Mouse (Mus musculus) c-Kit-positive CD71-positive TER-119-positive erythroid progenitor cells, embryonic 14.5 days (primary cell): ENCODE data around the gene Bloc1s2.
A peak's percentile ranks its signal among the peaks of the same experiment; 100 is the strongest.

Experiments used
- DNase-seq: peaks from one replicate; pipeline ENCODE4 v3.0.0-alpha.2; 2013; ENCODE audit warnings: low spot score

The Bloc1s2 gene

GRCm38 (mm10) chr19:44145702-44146567 lies at the start of gene Bloc1s2:
Bloc1s2 (minus strand) TSS chr19:44146446.
- peak; percentile 80 for DNase-seq

- peak; percentile 50 for DNase-seq
Measured at GRCm38 (mm10) chr19:44195138-44195537, 48.9 kb upstream of the Bloc1s2 start.

- no peak for DNase-seq
Measured at GRCm38 (mm10) chr19:44193906-44194305, 47.7 kb upstream of the Bloc1s2 start.

- DNase-seq: no peak
Measured at GRCm38 (mm10) chr19:44192342-44192741, 46.1 kb upstream of the Bloc1s2 start, which contains the start of gene Pkd2l1. Pkd2l1 (minus strand) TSS chr19:44192442.

- DNase-seq: no peak
Measured at GRCm38 (mm10) chr19:44189056-44189455, 42.8 kb upstream of the Bloc1s2 start.

- DNase-seq: no peak
Measured at GRCm38 (mm10) chr19:44183968-44184367, 37.7 kb upstream of the Bloc1s2 start.

- no peak for DNase-seq
Measured at GRCm38 (mm10) chr19:44180502-44180901, 34.3 kb upstream of the Bloc1s2 start.

GRCm38 (mm10) chr19:44176741-44177140 lies 30.5 kb upstream of the Bloc1s2 start:
- DNase-seq: no peak

GRCm38 (mm10) chr19:44174835-44175234 lies 28.6 kb upstream of the Bloc1s2 start:
- DNase-seq: no peak

GRCm38 (mm10) chr19:44161515-44161914 lies 15.3 kb upstream of the Bloc1s2 start:
- DNase-seq: no peak

GRCm38 (mm10) chr19:44159386-44159785 lies 13.1 kb upstream of the Bloc1s2 start:
- DNase-seq: no peak

- DNase-seq: no peak
Measured at GRCm38 (mm10) chr19:44157005-44157404, 10.8 kb upstream of the Bloc1s2 start.

- no peak for DNase-seq
Measured at GRCm38 (mm10) chr19:44153781-44154180, 7.5 kb upstream of the Bloc1s2 start.

GRCm38 (mm10) chr19:44148991-44149390 lies 2.7 kb upstream of the Bloc1s2 start:
- DNase-seq: no peak

GRCm38 (mm10) chr19:44148345-44148744 lies 2.1 kb upstream of the Bloc1s2 start:
- DNase-seq: no peak

- DNase-seq: no peak
Measured at GRCm38 (mm10) chr19:44146951-44147350, 705 bp upstream of the Bloc1s2 start.

GRCm38 (mm10) chr19:44146568-44146879 lies 278 bp upstream of the Bloc1s2 start:
- no peak for DNase-seq

GRCm38 (mm10) chr19:44144366-44144765 lies 1.9 kb downstream of the Bloc1s2 start:
- DNase-seq: no peak

- no peak for DNase-seq
Measured at GRCm38 (mm10) chr19:44135960-44136485, 10.2 kb downstream of the Bloc1s2 start.

GRCm38 (mm10) chr19:44135072-44135959 lies 10.9 kb downstream of the Bloc1s2 start, which contains the start of gene Cwf19l1:
Cwf19l1 (minus strand) TSS chr19:44135876.
- peak; percentile 88 for DNase-seq

- DNase-seq: no peak
Measured at GRCm38 (mm10) chr19:44132917-44133316, 13.3 kb downstream of the Bloc1s2 start.

- no peak for DNase-seq
Measured at GRCm38 (mm10) chr19:44128560-44128959, 17.7 kb downstream of the Bloc1s2 start.
